Mouse (Mus musculus) olfactory bulb, adult 2 months (tissue): ENCODE results near the gene Tmed9.

Experiments
- CTCF ChIP-seq: fragments of 200-500 bp; IDR thresholded peaks from 2 replicates; pipeline ENCODE4 v1.5.1; 2012; ENCODE audit warnings: low read depth, mild to moderate bottlenecking, low read length, moderate library complexity; ENCODE audit not compliant: insufficient read depth
- POLR2A ChIP-seq: fragments of 200-500 bp; IDR thresholded peaks from 2 replicates; pipeline ENCODE4 v1.6.1; 2012; ENCODE audit warnings: mild to moderate bottlenecking, low read depth, low read length, moderate library complexity; ENCODE audit not compliant: insufficient read depth

DNA sequence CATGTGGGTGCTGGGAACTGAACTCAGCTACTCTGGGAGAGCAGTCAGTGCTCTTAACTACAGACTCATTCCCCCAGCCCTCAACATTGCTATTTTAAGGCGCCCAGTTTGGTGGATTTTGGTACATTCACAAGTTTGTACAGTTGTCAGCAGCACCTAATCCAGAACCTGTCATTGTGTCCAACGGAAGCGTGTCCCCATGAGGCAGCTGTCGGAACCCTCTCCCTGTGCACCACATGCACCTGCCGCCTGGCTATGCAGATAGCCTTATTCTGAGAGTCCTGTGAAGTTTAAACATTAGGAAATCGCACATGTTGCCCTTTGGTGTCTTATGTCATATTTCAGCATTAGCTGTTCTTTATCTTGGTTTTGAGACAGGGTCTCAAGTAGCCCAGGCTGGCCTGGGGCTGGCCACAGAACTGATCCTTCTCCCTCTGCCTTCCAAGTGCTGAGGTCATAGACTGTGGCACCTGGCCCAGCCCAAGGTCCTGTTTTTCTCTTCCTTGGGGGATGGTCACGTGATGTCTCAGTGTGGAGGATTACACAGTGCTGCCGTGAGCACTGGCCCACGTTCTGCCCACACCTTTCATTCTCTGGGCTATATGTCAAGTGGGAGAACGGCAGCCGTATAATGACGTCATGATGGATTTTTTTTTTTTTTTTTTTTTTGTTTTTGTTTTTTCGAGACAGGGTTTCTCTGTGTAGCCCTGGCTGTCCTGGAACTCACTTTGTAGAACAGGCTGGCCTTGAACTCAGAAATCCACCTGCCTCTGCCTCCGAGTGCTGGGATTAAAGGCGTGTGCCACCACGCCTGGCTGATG is 47.6 kb upstream of the Tmed9 start:
- TF ChIP-seq POLR2A = no peak
- no peak for TF ChIP-seq CTCF
